Comparison of ENCODE assay signal across 7 mouse cellular contexts in the genomic region with DNA sequence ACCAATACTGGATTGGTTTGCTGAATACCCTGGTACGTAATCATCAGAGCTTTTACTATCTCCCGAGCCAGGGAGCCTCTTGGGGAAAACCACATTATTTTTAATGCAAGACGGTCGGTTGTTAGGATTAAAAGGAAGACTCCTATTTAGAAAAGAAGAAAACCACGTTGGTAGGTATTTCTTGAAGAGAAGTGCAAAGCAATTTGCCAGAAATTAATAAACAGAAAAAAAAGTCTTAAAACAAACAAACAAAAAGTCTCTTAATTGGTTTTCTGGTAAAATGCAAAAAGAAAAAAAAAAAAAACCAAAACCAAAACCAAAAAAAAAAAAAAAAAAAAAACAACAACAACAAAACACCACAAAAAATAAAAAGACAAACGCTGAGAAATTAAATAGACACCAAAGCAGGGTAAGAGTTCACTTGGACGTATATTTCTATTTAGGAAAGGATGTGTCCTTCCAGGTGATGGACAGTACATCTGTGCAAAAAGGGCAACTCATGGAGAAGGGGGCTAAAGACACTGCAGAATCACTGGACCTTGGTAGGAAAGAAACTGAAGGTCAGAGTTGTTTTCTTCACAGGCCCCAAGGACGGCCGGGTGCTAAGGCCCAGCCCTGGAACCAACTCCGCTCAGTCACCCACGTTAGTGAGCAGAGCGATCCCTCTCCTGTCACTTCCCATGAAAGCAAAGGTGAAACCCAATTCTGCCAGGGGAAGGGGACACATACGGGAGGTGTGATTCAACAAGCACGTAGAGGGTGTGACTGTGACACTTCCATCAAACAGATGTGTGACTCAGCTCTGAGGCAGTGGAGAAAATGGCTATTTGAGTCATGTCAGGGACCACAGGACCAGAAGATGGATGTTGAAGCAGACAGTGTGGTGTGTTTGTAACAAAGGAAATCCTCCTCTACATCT. TPM values are rescaled to one million over a fixed set of nuclear protein-coding genes. Genes with fewer than 3 reads are reported as not detected.
DNase-seq lines count a peak whose midpoint lies in the region; ATAC-seq and TF ChIP-seq lines count a peak whose summit lies in the region.

No protein-coding gene starts in this region.

- no peak for DNase-seq in lung, embryonic 14.5 days
- no peak for DNase-seq in lung, postnatal 25 days (ENCODE audit: low spot score)
- peak; percentile 44 for DNase-seq in Muller cell, postnatal 12 days (ENCODE audit: inconsistent ontology term)
- DNase-seq in right cerebral cortex, postnatal 36 days (ENCODE audit: low spot score in 2 of 2), result no peak
- DNase-seq in spleen, postnatal 36 days (ENCODE audit: low spot score in 2 of 2), result no peak

- no peak for TF ChIP-seq CTCF in lung, embryonic 14.5 days (IDR thresholded peaks at IDR 0.05; ENCODE audit: low read depth)

- H3K9ac ChIP-seq in lung, embryonic 14.5 days, result no peak overlapping the region
- peak overlapping the region; percentile 60 for H3K9ac ChIP-seq in heart, embryonic 16.5 days (ENCODE audit: low read length)

- no peak for TF ChIP-seq POLR2A in myocyte (IDR thresholded peaks at IDR 0.05; ENCODE audit: insufficient read length, low read depth)

- peaks cover 9% of the 10 kb centered on the region for H3K36me3 ChIP-seq in lung, embryonic 14.5 days (ENCODE audit: insufficient read depth)
- peaks cover 6% of the 10 kb centered on the region for H3K36me3 ChIP-seq in heart, embryonic 16.5 days (ENCODE audit: control insufficient read depth, insufficient read depth)
- H3K36me3 ChIP-seq in myocyte (ENCODE audit: control insufficient read depth, insufficient read depth), result peaks cover 24% of the 10 kb centered on the region

- no peaks in the 10 kb centered on the region for H3K27me3 ChIP-seq in lung, embryonic 14.5 days (ENCODE audit: insufficient read depth, low read length)
- no peaks in the 10 kb centered on the region for H3K27me3 ChIP-seq in heart, embryonic 16.5 days (ENCODE audit: control insufficient read depth, insufficient read depth, low read length)
- H3K27me3 ChIP-seq in myocyte (ENCODE audit: control insufficient read depth, insufficient read depth, insufficient read length), result no peaks in the 10 kb centered on the region

- H3K27ac ChIP-seq in lung, embryonic 14.5 days (ENCODE audit: low read depth), result no peak overlapping the region
- peak overlapping the region; percentile 96 for H3K27ac ChIP-seq in heart, embryonic 16.5 days (ENCODE audit: low read length)

- peak overlapping the region; percentile 7; the same call in 1 of the 2 replicates for H3K4me2 ChIP-seq in lung, embryonic 14.5 days
- peak overlapping the region; percentile 53 for H3K4me2 ChIP-seq in heart, embryonic 16.5 days (ENCODE audit: low read depth, low read length)
- H3K4me2 ChIP-seq in myocyte (ENCODE audit: low read depth), result peak overlapping the region; percentile 70

- ATAC-seq in lung, embryonic 14.5 days (ENCODE audit: insufficient read depth), result no peak
- ATAC-seq in heart, embryonic 16.5 days (replicated peaks; ENCODE audit: extremely low read depth, insufficient read depth, low FRiP score), result no peak

- no peaks in the 10 kb centered on the region for H3K9me3 ChIP-seq in lung, embryonic 14.5 days (ENCODE audit: low read depth, low read length)
- no peaks in the 10 kb centered on the region for H3K9me3 ChIP-seq in heart, embryonic 16.5 days (replicated peaks; ENCODE audit: control insufficient read depth, low read length)

- no peak overlapping the region for H3ac ChIP-seq in myocyte (ENCODE audit: control insufficient read depth, insufficient read length)

- peaks cover 73% of the 10 kb centered on the region for H3K79me2 ChIP-seq in myocyte (ENCODE audit: control insufficient read depth, insufficient read depth)

- H3K4me3 ChIP-seq in lung, embryonic 14.5 days (ENCODE audit: low read depth, low read length), result no peak overlapping the region
- peak overlapping the region; percentile 30 for H3K4me3 ChIP-seq in heart, embryonic 16.5 days (ENCODE audit: low read length)
- H3K4me3 ChIP-seq in myocyte, result no peak overlapping the region

- peaks cover 4% of the 10 kb centered on the region; the same call in 1 of the 2 replicates for H3K4me1 ChIP-seq in lung, embryonic 14.5 days (ENCODE audit: insufficient read depth)
- peaks cover 35% of the 10 kb centered on the region for H3K4me1 ChIP-seq in heart, embryonic 16.5 days (ENCODE audit: control insufficient read depth, insufficient read depth, low read length)

- WGBS in lung, embryonic 14.5 days, result 67% methylated on average over 14 of the region's 14 CpGs
- WGBS in heart, embryonic 16.5 days, result 60% methylated on average over 14 of the region's 14 CpGs

TF ChIP-seq in myocyte, 11 proteins besides CTCF, POLR2A, EP300 and RAD21:
- TF ChIP-seq TCF3 (IDR thresholded peaks at IDR 0.05; ENCODE audit: insufficient read length, low read depth), result no peak
- no peak for TF ChIP-seq MYOG (IDR thresholded peaks at IDR 0.05; ENCODE audit: control insufficient read depth in 1 of 3, insufficient read depth in 1 of 3, insufficient read length in 2 of 3, low read depth in 2 of 3)
- TF ChIP-seq POLR2AphosphoS2 (IDR thresholded peaks at IDR 0.05; ENCODE audit: insufficient read length, low read depth), result no peak
- no peak for TF ChIP-seq SRF (IDR thresholded peaks at IDR 0.05; ENCODE audit: control insufficient read depth, insufficient read length, low read depth)
- TF ChIP-seq TCF12 (IDR thresholded peaks at IDR 0.05; ENCODE audit: insufficient read depth, poor library complexity, severe bottlenecking), result no peak
- no peak for TF ChIP-seq USF1 (IDR thresholded peaks at IDR 0.05; ENCODE audit: low read depth)
- TF ChIP-seq REST (IDR thresholded peaks at IDR 0.05; ENCODE audit: insufficient read depth, insufficient read length), result no peak
- TF ChIP-seq MYOD1 (IDR thresholded peaks at IDR 0.05; ENCODE audit: control insufficient read depth in 1 of 3, insufficient read length in 2 of 3, low read depth in 2 of 3), result no peak
- TF ChIP-seq CEBPB (IDR thresholded peaks at IDR 0.05; ENCODE audit: insufficient read depth, poor library complexity, severe bottlenecking), result no peak
- TF ChIP-seq E2F4 (IDR thresholded peaks at IDR 0.05; ENCODE audit: insufficient read depth), result no peak
- TF ChIP-seq MAX (IDR thresholded peaks at IDR 0.05; ENCODE audit: low read depth), result no peak

RNA-seq across cellular contexts. Expression of a gene that starts 38.9 kb away (rescaled TPM):
- 24.5 and 24.6 TPM in 2 replicates for polyA plus RNA-seq in lung, embryonic 14.5 days (2014; fragmentation: Nextera tagmentation; extraction: Ambion mirVana)
- polyA plus RNA-seq in heart, embryonic 16.5 days (2015; fragmentation: Nextera tagmentation; extraction: Ambion mirVana), result 28.3 and 29.6 TPM in 2 replicates
- polyA plus RNA-seq in myocyte (2012; fragmentation: generic; extraction: Trizol), result 9.1 TPM

Comparison
In these comparisons a context has a peak if more than half of its experiments do, and no peak if none do; other contexts are left out.
1. H3K4me2 ChIP-seq: peak in every context shown above with its lines; median percentile 70 in myocyte; 53 in heart, embryonic 16.5 days; 7 in lung, embryonic 14.5 days.